Mouse (Mus musculus): Measurements from ENCODE around the gene Khdc3. TPM values are rescaled to one million over a fixed set of nuclear protein-coding genes. Genes with fewer than 3 reads are reported as not detected.
"Not testable (repeated sequence)": the region's sequence is repeated elsewhere in the genome, so short reads cannot be mapped to it uniquely, and the experiment has no call there.

The Khdc3 gene
- polyA plus RNA-seq, 1 experiment = not detected

- DNase-seq (ENCODE audit: low read depth) = no peak
Measured at GRCm38 (mm10) chr9:73102181-73102580, 545 bp downstream of the Khdc3 start, which contains the start of gene Gm20509. Gm20509 (plus strand) TSS chr9:73102470.

- no peak for DNase-seq (ENCODE audit: low read depth)
Measured at GRCm38 (mm10) chr9:73103159-73103879, 1.7 kb downstream of the Khdc3 start.

- DNase-seq (ENCODE audit: low read depth) = no peak
Measured at GRCm38 (mm10) chr9:73103880-73104198, 2.2 kb downstream of the Khdc3 start.

GRCm38 (mm10) chr9:73105141-73105540, 3.5 kb downstream of the Khdc3 start:
- DNase-seq (ENCODE audit: low read depth) = no peak

- no peak for DNase-seq (ENCODE audit: low read depth)
Measured at GRCm38 (mm10) chr9:73105771-73106170, 4.1 kb downstream of the Khdc3 start.

GRCm38 (mm10) chr9:73112919-73113906, 11.6 kb downstream of the Khdc3 start, which contains the start of gene Rsl24d1:
Rsl24d1 (plus strand) TSS chr9:73113426.
- DNase-seq (ENCODE audit: low read depth) = no peak

GRCm38 (mm10) chr9:73116704-73117103, 15.1 kb downstream of the Khdc3 start:
- DNase-seq (ENCODE audit: low read depth) = not testable (repeated sequence)

GRCm38 (mm10) chr9:73118012-73118411, 16.4 kb downstream of the Khdc3 start:
- DNase-seq (ENCODE audit: low read depth) = no peak

GRCm38 (mm10) chr9:73121735-73122134, 20.1 kb downstream of the Khdc3 start:
- DNase-seq (ENCODE audit: low read depth) = no peak

- no peak for DNase-seq (ENCODE audit: low read depth)
Measured at GRCm38 (mm10) chr9:73125043-73125570, 23.5 kb downstream of the Khdc3 start.

GRCm38 (mm10) chr9:73127457-73127856, 25.8 kb downstream of the Khdc3 start:
- no peak for DNase-seq (ENCODE audit: low read depth)

- no peak for DNase-seq (ENCODE audit: low read depth)
Measured at GRCm38 (mm10) chr9:73129875-73130274, 28.2 kb downstream of the Khdc3 start.

- no peak for DNase-seq (ENCODE audit: low read depth)
Measured at GRCm38 (mm10) chr9:73130529-73130928, 28.9 kb downstream of the Khdc3 start.

GRCm38 (mm10) chr9:73137341-73137886, 35.8 kb downstream of the Khdc3 start:
- DNase-seq (ENCODE audit: low read depth) = no peak

Other genes with a start within 250 kb of the Khdc3 start
- 0.76 and 1.1 TPM in 2 replicates for gene Pygo1, start 176.2 kb upstream of the Khdc3 start, polyA plus RNA-seq (2012; rRNA removed)
- gene Dyx1c1, start 143.1 kb upstream of the Khdc3 start, polyA plus RNA-seq (2012; rRNA removed) = 1.1 and 1.8 TPM in 2 replicates
- not detected in 2 replicates for gene Gm44503, start 143.0 kb upstream of the Khdc3 start, polyA plus RNA-seq (2012; rRNA removed)
- gene Ccpg1os, start 116.5 kb upstream of the Khdc3 start, polyA plus RNA-seq (2012; rRNA removed) = 25.7 and 31.6 TPM in 2 replicates
- gene Ccpg1, start 116.4 kb upstream of the Khdc3 start, polyA plus RNA-seq (2012; rRNA removed) = 15.2 and 24.0 TPM in 2 replicates
- gene Pigb, start 61.5 kb upstream of the Khdc3 start, polyA plus RNA-seq (2012; rRNA removed) = 8.5 and 12.8 TPM in 2 replicates
- 1.9 and 2.8 TPM in 2 replicates for gene Rab27a, start 57.0 kb upstream of the Khdc3 start, polyA plus RNA-seq (2012; rRNA removed)
- gene Gm20509, start 634 bp downstream of the Khdc3 start, polyA plus RNA-seq (2012; rRNA removed) = not detected in 2 replicates
- gene Rsl24d1, start 11.6 kb downstream of the Khdc3 start, polyA plus RNA-seq (2012; rRNA removed) = 18.8 and 24.5 TPM in 2 replicates